Mouse (Mus musculus): Measurements from ENCODE around the gene Rftn1. TPM values are rescaled to one million over a fixed set of nuclear protein-coding genes. Genes with fewer than 3 reads are reported as not detected.
"Not testable (repeated sequence)": the region's sequence is repeated elsewhere in the genome, so short reads cannot be mapped to it uniquely, and the experiment has no call there.

The Rftn1 gene
- polyA plus RNA-seq, 1 experiment from 2014 or later, result 10.2 TPM

GRCm38 (mm10) chr17:50128392-50128791 is 62.1 kb downstream of the Rftn1 start:
- Histone ChIP-seq H3K4me3 (no peak overlapping the region), H3K4me1 (peaks cover 55% of the 10 kb centered on the region), H3K9me3 (no peaks in the 10 kb centered on the region), H3K36me3 (replicated peaks) (no peaks in the 10 kb centered on the region), H3K27me3 (ENCODE audit: poor library complexity, severe bottlenecking) (no peaks in the 10 kb centered on the region), H3K27ac (no peak overlapping the region)
- no peak for DNase-seq (ENCODE audit: extremely low spot score, low spot score)
- 76% methylated on average over 3 of the region's 3 CpGs for WGBS

GRCm38 (mm10) chr17:50127045-50127813 is 63.2 kb downstream of the Rftn1 start:
- Histone ChIP-seq H3K4me3 (no peak overlapping the region), H3K4me1 (peaks cover 59% of the 10 kb centered on the region), H3K27ac (no peak overlapping the region), H3K36me3 (replicated peaks) (no peaks in the 10 kb centered on the region), H3K9me3 (no peaks in the 10 kb centered on the region), H3K27me3 (ENCODE audit: poor library complexity, severe bottlenecking) (no peaks in the 10 kb centered on the region)
- WGBS, result 84% methylated on average over 9 of the region's 9 CpGs
- no peak for DNase-seq (ENCODE audit: extremely low spot score, low spot score)

- Histone ChIP-seq H3K27ac (peak overlapping the region; percentile 62), H3K36me3 (replicated peaks) (no peaks in the 10 kb centered on the region), H3K27me3 (ENCODE audit: poor library complexity, severe bottlenecking) (no peaks in the 10 kb centered on the region), H3K9me3 (no peaks in the 10 kb centered on the region), H3K4me3 (no peak overlapping the region), H3K4me1 (peaks cover 53% of the 10 kb centered on the region)
- WGBS, result 16% methylated on average over 2 of the region's 2 CpGs
- no peak for DNase-seq (ENCODE audit: extremely low spot score, low spot score)
Observed at GRCm38 (mm10) chr17:50126545-50126944, 63.9 kb downstream of the Rftn1 start.

GRCm38 (mm10) chr17:50125900-50126299 is 64.6 kb downstream of the Rftn1 start:
- no peak for DNase-seq (ENCODE audit: extremely low spot score, low spot score)
- WGBS, result 87% methylated on average over 5 of the region's 5 CpGs
- Histone ChIP-seq H3K4me1 (peaks cover 51% of the 10 kb centered on the region), H3K27me3 (ENCODE audit: poor library complexity, severe bottlenecking) (no peaks in the 10 kb centered on the region), H3K9me3 (no peaks in the 10 kb centered on the region), H3K27ac (peak overlapping the region; percentile 62), H3K36me3 (replicated peaks) (no peaks in the 10 kb centered on the region), H3K4me3 (no peak overlapping the region)

- no peak for DNase-seq (ENCODE audit: extremely low spot score, low spot score)
- no peaks in the 10 kb centered on the region for H3K36me3 ChIP-seq (replicated peaks)
- H3K27me3 ChIP-seq (ENCODE audit: poor library complexity, severe bottlenecking), result no peaks in the 10 kb centered on the region
- H3K9me3 ChIP-seq, result no peaks in the 10 kb centered on the region
- H3K27ac ChIP-seq, result no peak overlapping the region
- WGBS, result 94% methylated on average over 3 of the region's 3 CpGs
- H3K4me1 ChIP-seq, result peaks cover 51% of the 10 kb centered on the region
- no peak overlapping the region for H3K4me3 ChIP-seq
Observed at GRCm38 (mm10) chr17:50125245-50125798, 65.2 kb downstream of the Rftn1 start.

GRCm38 (mm10) chr17:50124708-50125107 is 65.8 kb downstream of the Rftn1 start:
- H3K4me3 ChIP-seq, result no peak overlapping the region
- no peak overlapping the region for H3K27ac ChIP-seq
- H3K36me3 ChIP-seq (replicated peaks), result no peaks in the 10 kb centered on the region
- WGBS, result 87% methylated on average over 4 of the region's 4 CpGs
- no peaks in the 10 kb centered on the region for H3K9me3 ChIP-seq
- H3K27me3 ChIP-seq (ENCODE audit: poor library complexity, severe bottlenecking), result no peaks in the 10 kb centered on the region
- H3K4me1 ChIP-seq, result peaks cover 51% of the 10 kb centered on the region
- DNase-seq (ENCODE audit: extremely low spot score, low spot score), result no peak

- Histone ChIP-seq H3K36me3 (replicated peaks) (no peaks in the 10 kb centered on the region), H3K27ac (no peak overlapping the region), H3K9me3 (no peaks in the 10 kb centered on the region), H3K27me3 (ENCODE audit: poor library complexity, severe bottlenecking) (no peaks in the 10 kb centered on the region), H3K4me1 (peaks cover 35% of the 10 kb centered on the region), H3K4me3 (no peak overlapping the region)
- DNase-seq (ENCODE audit: extremely low spot score, low spot score), result no peak
- WGBS, result 84% methylated on average over 8 of the region's 8 CpGs
Observed at GRCm38 (mm10) chr17:50122555-50122954, 67.9 kb downstream of the Rftn1 start.

GRCm38 (mm10) chr17:50120098-50120497 is 70.4 kb downstream of the Rftn1 start:
- Histone ChIP-seq H3K27ac (no peak overlapping the region), H3K36me3 (replicated peaks) (no peaks in the 10 kb centered on the region), H3K9me3 (no peaks in the 10 kb centered on the region), H3K27me3 (ENCODE audit: poor library complexity, severe bottlenecking) (no peaks in the 10 kb centered on the region), H3K4me1 (peaks cover 11% of the 10 kb centered on the region), H3K4me3 (no peak overlapping the region)
- no peak for DNase-seq (ENCODE audit: extremely low spot score, low spot score)
- WGBS, result 86% methylated on average over 4 of the region's 4 CpGs

GRCm38 (mm10) chr17:50117461-50117860 is 73.0 kb downstream of the Rftn1 start:
- no peak for DNase-seq (ENCODE audit: extremely low spot score, low spot score)
- no peak overlapping the region for H3K27ac ChIP-seq
- WGBS, result 88% methylated on average over 7 of the region's 7 CpGs
- no peaks in the 10 kb centered on the region for H3K4me1 ChIP-seq
- no peaks in the 10 kb centered on the region for H3K9me3 ChIP-seq
- H3K4me3 ChIP-seq, result no peak overlapping the region
- H3K27me3 ChIP-seq (ENCODE audit: poor library complexity, severe bottlenecking), result no peaks in the 10 kb centered on the region
- H3K36me3 ChIP-seq (replicated peaks), result no peaks in the 10 kb centered on the region

GRCm38 (mm10) chr17:50116980-50117379 is 73.5 kb downstream of the Rftn1 start:
- H3K9me3 ChIP-seq, result no peaks in the 10 kb centered on the region
- H3K27ac ChIP-seq, result no peak overlapping the region
- WGBS, result 90% methylated on average over 3 of the region's 3 CpGs
- H3K4me3 ChIP-seq, result no peak overlapping the region
- H3K36me3 ChIP-seq (replicated peaks), result no peaks in the 10 kb centered on the region
- no peak for DNase-seq (ENCODE audit: extremely low spot score, low spot score)
- no peaks in the 10 kb centered on the region for H3K27me3 ChIP-seq (ENCODE audit: poor library complexity, severe bottlenecking)
- no peaks in the 10 kb centered on the region for H3K4me1 ChIP-seq

- H3K4me1 ChIP-seq; H3K9me3 ChIP-seq; H3K27ac ChIP-seq; H3K27me3 ChIP-seq (ENCODE audit: poor library complexity, severe bottlenecking); DNase-seq (ENCODE audit: extremely low spot score, low spot score); H3K36me3 ChIP-seq (replicated peaks); H3K4me3 ChIP-seq: not testable (repeated sequence)
- 83% methylated on average over 1 of the region's 1 CpGs for WGBS
Observed at GRCm38 (mm10) chr17:50116401-50116800, 74.1 kb downstream of the Rftn1 start.

- 95% methylated on average over 3 of the region's 3 CpGs for WGBS
Observed at GRCm38 (mm10) chr17:50115716-50116115, 74.8 kb downstream of the Rftn1 start.

GRCm38 (mm10) chr17:50114659-50115058 is 75.8 kb downstream of the Rftn1 start:
- no peaks in the 10 kb centered on the region for H3K36me3 ChIP-seq (replicated peaks)
- DNase-seq (ENCODE audit: extremely low spot score, low spot score), result no peak
- no peak overlapping the region for H3K27ac ChIP-seq
- peaks cover 9% of the 10 kb centered on the region for H3K4me1 ChIP-seq
- no peaks in the 10 kb centered on the region for H3K27me3 ChIP-seq (ENCODE audit: poor library complexity, severe bottlenecking)
- H3K9me3 ChIP-seq, result no peaks in the 10 kb centered on the region
- WGBS, result 85% methylated on average over 8 of the region's 8 CpGs
- H3K4me3 ChIP-seq, result no peak overlapping the region

More at GRCm38 (mm10) chr17:50115716-50116115, 74.8 kb downstream of the Rftn1 start:
- H3K27ac ChIP-seq; H3K27me3 ChIP-seq (ENCODE audit: poor library complexity, severe bottlenecking); H3K9me3 ChIP-seq; H3K4me3 ChIP-seq; DNase-seq (ENCODE audit: extremely low spot score, low spot score); H3K36me3 ChIP-seq (replicated peaks); H3K4me1 ChIP-seq: not testable (repeated sequence)

Measured in forebrain, embryonic 10.5 days (tissue).